Mouse (Mus musculus) urinary bladder, adult 2 months (tissue): ENCODE measurements around the gene Crabp1. TPM values are rescaled to one million over a fixed set of nuclear protein-coding genes. Genes with fewer than 3 reads are reported as not detected.
A peak's percentile ranks its signal among the peaks of the same experiment; 100 is the strongest.

Experiments used
- DNase-seq: peaks from one replicate; pipeline ENCODE4 v3.0.0; 2022; ENCODE audit warnings: low spot score
- polyA plus RNA-seq: library from polyadenylated mRNA; depleted of rRNA; stranded (reverse); fragments of >200 nt; gene quantifications from 2 replicates; pipeline ENCODE4 v1.2.3, GENCODE M21; 2012; rRNA removed

Crabp1 gene
- 0.08 and 0.15 TPM in 2 replicates for polyA plus RNA-seq

GRCm38 (mm10) chr9:54764561-54765217 lies at the start of gene Crabp1:
Gene Crabp1 (plus strand): TSS chr9:54764748.
- no peak for DNase-seq

DNA sequence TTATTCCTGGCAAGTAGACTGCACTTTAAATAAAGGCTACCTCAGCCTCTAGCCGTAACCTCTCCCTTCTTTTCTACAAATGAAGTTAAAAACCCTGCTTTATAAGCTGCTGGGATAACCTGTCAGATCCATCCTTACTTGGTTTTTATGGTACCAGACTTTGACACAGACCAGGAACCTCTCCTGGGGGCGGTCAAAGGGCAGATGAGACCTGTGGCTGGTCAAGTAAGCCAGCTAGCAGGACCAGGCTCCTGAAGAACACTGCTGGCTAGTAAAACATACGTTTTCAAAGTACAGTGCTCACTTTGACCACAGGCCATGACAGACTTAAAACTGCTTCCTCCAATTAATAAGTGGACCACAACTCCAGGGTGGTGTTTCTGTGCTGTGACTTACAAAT lies 48.8 kb upstream of the Crabp1 start:
- no peak for DNase-seq

DNA sequence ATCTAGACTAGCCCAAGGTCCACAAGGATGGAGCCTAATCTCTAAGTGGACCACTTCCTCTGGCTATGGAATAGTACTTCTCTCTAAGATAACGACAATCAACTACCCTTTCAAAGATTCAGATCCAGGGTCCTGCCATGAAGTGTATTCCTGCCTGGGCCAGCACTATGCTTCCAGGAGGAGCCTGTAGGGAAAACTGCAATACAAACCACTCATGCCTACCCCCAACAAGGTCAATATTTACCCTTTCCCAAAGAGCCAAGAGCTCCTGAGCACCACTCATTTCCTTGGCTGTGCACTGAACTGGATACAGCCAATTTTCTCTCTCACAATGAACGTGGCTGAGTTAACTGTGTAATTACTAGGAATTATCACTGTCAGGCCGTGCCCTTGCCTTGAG lies 47.0 kb upstream of the Crabp1 start:
- no peak for DNase-seq

GRCm38 (mm10) chr9:54722156-54722555 lies 42.4 kb upstream of the Crabp1 start:
- DNase-seq, result no peak

DNA sequence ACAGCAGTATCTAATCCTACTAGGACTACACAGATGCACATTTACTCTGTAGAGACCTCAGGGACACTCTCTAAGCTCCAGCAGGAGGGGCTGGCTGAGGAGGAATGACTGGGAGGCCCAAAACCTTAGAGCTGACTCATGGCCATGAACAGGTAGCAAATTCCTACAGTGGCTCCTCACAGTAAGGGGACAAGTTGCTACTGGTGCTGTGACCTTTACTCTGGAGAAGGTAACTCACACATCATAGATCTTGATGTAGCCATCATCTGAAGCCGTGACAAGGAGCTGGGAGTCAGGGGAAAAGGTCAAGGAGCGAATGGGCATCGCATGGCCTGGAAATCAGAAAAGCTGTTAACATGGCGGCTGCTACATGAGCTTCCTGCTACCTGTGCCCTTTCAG lies 42.0 kb upstream of the Crabp1 start:
- DNase-seq, result no peak

DNA sequence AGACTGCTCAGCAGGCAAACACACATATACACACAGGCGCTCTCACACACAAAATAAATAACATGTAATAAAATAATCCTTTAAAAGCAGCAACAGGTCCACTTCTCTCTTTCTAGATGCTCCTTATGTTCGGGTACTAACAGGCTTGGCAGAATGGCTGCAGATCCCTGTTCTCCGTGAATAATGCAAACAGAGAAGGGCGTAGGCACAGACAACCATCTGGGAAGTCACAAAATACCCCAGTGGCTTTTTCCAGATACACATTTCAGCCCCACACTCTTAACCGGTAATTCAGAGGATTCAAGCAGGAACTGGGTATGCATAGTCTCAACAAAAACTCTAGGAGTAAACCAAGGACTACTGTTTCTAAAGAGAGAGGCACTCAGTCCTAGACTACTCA lies 38.2 kb upstream of the Crabp1 start:
- no peak for DNase-seq

GRCm38 (mm10) chr9:54732122-54732521 lies 32.4 kb upstream of the Crabp1 start:
- DNase-seq, result no peak

GRCm38 (mm10) chr9:54733921-54734638 lies 30.5 kb upstream of the Crabp1 start, which contains the start of gene Wdr61:
Gene Wdr61 (minus strand): TSS chr9:54734519.
- DNase-seq, result peak; percentile 94

GRCm38 (mm10) chr9:54734639-54735252 lies 29.8 kb upstream of the Crabp1 start:
- no peak for DNase-seq

DNA sequence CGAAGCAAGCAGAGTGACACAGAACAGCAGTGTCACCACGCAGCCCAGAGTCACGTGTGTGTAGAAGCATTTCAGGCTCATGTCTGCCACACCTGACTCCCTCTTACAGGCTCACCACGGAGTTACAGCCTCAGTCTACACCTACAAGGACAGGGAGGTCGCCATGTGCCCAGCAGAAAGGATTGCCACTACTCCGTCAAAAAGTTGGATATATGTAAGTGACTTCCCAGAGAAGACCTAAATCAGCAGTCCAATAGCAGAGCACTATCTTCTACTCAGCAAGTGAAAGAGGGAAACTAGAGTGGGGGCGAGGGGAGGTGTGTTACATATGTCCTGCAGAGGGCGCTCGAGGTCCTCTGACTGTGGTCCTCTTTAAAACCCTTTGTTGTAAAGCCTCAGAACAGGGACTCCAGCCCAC lies 28.3 kb upstream of the Crabp1 start:
- no peak for DNase-seq

- no peak for DNase-seq
These were observed 26.2 kb upstream of the Crabp1 start for GRCm38 (mm10) chr9:54738376-54738775.

DNA sequence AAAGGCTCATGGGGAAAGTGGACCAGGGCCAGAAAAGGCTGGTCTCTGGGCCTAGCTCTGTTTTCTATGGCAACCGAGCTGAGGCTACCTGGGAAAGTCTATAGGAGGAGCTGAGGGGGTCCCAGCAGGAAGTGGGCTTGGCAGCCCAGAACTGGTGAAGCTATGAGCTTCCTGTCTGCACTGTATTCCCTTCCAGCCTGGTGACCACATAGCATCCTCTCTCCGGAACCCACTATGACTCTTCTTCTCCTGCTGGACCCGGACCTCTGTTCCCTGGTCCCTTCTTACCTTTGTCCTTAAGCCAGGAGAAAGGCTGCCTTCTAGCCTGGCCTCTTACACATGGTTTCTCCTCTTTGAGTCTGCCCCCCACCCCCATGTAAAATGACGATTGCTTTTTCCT lies 20.7 kb upstream of the Crabp1 start:
- DNase-seq, result no peak

DNA sequence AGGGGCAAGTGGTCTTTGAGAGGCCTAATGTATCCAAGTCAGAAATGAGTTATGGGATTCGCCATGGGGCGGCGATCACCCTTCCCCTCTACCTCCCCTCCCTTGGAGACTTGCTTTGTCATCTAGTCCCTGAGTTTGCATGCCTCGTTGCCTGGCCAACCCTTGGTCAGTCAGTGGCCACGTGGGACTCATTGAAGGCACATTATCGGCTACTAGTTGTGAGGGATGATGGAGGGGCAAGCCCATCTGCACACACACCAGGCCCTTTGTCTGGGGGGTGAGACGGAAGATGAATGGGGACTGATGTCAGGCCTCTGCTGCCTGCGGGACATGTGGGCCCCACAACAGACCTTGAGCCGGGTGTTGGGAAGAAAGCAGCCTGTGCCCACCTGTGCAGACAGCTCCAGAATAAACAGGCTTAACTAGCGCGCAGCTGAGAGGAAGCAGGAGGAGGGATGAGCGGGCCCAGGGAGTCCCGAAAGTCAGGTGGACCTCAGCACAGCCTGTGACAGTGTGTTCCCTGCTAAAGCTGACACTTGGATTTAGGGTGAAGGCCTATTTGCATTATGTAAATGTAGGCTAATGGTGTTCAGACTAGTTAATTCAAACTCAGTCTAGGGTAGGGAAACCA lies 18.7 kb upstream of the Crabp1 start:
- no peak for DNase-seq

DNA sequence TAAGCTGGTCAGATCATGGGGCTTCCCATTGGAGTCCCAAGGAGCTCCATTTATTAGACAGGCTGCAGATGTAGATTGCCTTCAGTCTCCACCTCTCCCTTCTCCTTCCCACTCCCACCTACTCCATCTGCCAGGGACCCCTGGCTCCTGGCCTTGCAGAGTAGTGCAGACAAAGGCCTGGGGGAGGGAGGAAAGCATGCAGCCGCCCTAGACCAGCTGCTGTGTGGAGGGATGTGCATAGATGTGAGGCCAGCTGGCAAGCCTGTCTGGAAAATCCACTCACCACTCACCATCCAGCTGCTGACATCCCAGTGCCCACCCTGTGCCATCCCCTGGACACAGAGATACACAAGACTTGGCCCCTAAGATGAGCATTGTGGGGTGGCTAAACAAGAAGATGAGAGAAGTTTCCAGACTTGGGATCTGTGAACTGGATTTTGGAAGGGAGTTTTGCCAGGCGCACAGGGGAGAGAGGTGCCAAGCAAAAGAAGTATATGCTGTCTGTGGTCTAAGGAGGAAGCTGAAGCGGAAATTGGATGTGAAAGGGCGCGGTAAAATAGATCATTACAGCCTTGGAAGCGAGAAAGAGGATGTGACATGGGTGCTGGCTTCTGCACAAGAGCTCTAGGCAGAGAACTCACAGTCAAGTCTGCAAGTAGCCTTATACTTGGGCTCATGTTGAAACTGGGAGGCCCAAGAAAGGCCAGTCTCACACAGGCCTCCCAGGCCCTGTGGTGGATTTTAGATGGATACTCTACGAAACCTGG lies 14.2 kb upstream of the Crabp1 start:
- DNase-seq, result no peak

DNA sequence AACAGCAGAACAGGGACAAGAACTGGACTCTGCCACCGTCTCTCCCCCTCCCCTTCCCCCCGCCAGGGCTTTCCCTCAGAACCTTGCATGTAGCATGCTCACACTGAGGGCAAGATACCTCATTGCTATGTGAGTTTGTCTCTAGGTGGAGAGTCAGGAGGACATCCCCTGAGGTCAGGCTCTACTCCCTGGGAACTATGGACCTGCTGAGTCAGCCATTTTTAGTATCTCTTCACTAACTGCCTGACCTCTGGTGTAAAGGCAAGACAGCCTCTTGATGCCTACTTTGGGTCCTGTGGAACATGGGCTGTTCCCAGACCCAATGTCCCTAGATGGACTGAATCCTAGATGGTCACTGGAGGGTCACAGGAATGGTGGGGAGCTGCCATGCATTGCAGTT lies 12.9 kb upstream of the Crabp1 start:
- no peak for DNase-seq

DNA sequence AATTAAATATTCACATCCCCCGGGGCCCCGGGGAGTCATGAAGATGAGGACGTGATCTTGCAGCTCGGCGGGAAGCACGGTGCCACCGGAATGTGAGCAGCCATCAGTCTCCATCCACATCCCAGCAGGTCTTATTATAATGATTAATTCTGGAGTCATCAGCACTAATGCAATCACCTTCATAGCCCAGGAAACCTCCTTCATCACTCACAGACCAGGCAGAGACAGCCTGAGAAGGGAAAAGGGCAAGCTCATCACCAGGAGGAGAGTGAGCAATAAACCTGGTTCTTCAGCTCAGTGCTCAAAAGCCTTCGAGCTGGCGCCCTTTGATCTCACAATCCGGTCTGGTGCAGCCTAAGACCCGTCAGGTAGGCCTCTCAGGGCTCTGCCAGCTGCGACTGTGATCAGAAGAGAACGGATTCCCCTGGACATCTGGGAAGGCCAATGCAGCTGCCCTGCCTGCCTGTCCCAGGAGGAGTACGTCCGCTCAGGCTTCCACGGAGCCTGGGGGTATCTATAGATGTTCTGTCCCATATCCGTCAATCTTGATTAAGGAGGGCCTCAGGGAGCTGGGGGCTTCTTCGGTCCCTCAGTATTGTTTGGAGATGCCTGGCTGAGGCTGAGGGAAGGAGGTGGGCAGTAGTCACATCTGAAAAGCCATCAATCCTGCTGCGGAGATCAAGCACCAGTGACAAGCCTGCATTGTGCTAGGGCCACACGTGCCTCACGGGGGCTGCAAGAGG lies 12.2 kb upstream of the Crabp1 start:
- no peak for DNase-seq

GRCm38 (mm10) chr9:54752944-54753295 lies 11.6 kb upstream of the Crabp1 start:
- DNase-seq, result no peak

DNA sequence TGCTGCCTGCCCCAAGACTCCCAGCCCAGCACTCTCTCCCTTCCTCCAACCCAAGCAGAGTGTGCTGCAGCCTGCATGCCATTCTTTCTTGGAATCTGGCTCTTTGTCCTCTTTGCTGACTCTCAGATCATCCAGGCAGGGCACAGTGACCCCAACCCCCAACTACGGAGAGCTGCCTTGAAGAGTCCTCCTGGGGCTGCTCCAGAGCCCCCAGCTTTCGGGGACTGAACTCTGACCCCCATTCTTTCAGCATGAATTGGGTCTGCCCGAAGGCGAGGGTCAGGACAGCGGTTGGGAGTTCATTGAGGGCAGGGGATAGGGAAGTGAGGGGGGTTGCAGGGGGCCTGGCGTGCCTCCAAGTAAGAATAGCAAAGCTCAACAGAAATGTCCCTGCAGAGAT lies 5.0 kb upstream of the Crabp1 start:
- no peak for DNase-seq

- no peak for DNase-seq
These were observed 457 bp upstream of the Crabp1 start for GRCm38 (mm10) chr9:54764091-54764490.

- no peak for DNase-seq
These were observed 963 bp downstream of the Crabp1 start for GRCm38 (mm10) chr9:54765336-54766085.
